Mouse (Mus musculus): ENCODE measurements at regions not wholly inside any gene's neighbourhood (a gene's known extent, or its start where the extent isn't known, plus 50 kb on each side); places are given as distances from the start of the nearest gene placed in this dataset.
A peak's percentile ranks its signal among the peaks of the same experiment; 100 is the strongest.

GRCm38 (mm10) chr9:69667064-69667533, 93.6 kb downstream of the Foxb1 start:
- intact Hi-C loops (cut with DNase I): loop anchor here (5.0 to 10.0 kb wide), 2 partner anchors 90 to 162 kb away; no protein-coding TSS in a partner anchor
- no peak for DNase-seq (ENCODE audit: low spot score in 2 of 2)

GRCm38 (mm10) chr9:69664201-69664600, 96.5 kb downstream of the Foxb1 start:
- no peak for DNase-seq (ENCODE audit: low spot score in 2 of 2)
- intact Hi-C loops (cut with DNase I): loop anchor here (10.0 kb wide), 1 partner anchor 159 kb away; no protein-coding TSS in a partner anchor

GRCm38 (mm10) chr9:69662394-69662793, 98.3 kb downstream of the Foxb1 start:
- DNase-seq (ENCODE audit: low spot score in 2 of 2): no peak
- intact Hi-C loops (cut with DNase I): loop anchor here (10.0 kb wide), 1 partner anchor 158 kb away; no protein-coding TSS in a partner anchor

GRCm38 (mm10) chr9:69658276-69658675, 102.5 kb downstream of the Foxb1 start:
- DNase-seq (ENCODE audit: low spot score in 2 of 2): no peak
- intact Hi-C loops (cut with DNase I): no loop called here

- intact Hi-C loops (cut with DNase I): no loop called here
- no peak for DNase-seq (ENCODE audit: low spot score in 2 of 2)
Measured at GRCm38 (mm10) chr9:69656053-69656452, 104.7 kb downstream of the Foxb1 start.

- no peak for DNase-seq (ENCODE audit: low spot score in 2 of 2)
- intact Hi-C loops (cut with DNase I): no loop called here
Measured at GRCm38 (mm10) chr9:69652106-69652505, 108.6 kb downstream of the Foxb1 start.

GRCm38 (mm10) chr9:69651608-69652007, 109.1 kb downstream of the Foxb1 start:
- intact Hi-C loops (cut with DNase I): no loop called here
- no peak for DNase-seq (ENCODE audit: low spot score in 2 of 2)

GRCm38 (mm10) chr9:69642591-69642990, 118.1 kb downstream of the Foxb1 start:
- no peak for DNase-seq (ENCODE audit: low spot score in 2 of 2)
- intact Hi-C loops (cut with DNase I): no loop called here

GRCm38 (mm10) chr9:69623312-69623711, 137.4 kb downstream of the Foxb1 start:
- intact Hi-C loops (cut with DNase I): loop anchor here (1.0 kb wide), 1 partner anchor 364 kb away; no protein-coding TSS in a partner anchor

GRCm38 (mm10) chr9:69621006-69621405, 139.7 kb downstream of the Foxb1 start:
- intact Hi-C loops (cut with DNase I): no loop called here
- no peak for DNase-seq (ENCODE audit: low spot score in 2 of 2)

More at GRCm38 (mm10) chr9:69623312-69623711, 137.4 kb downstream of the Foxb1 start:
- DNase-seq (ENCODE audit: low spot score in 2 of 2): peak; percentile 6 to 69

- no peak for DNase-seq (ENCODE audit: low spot score in 2 of 2)
- intact Hi-C loops (cut with DNase I): no loop called here
Measured at GRCm38 (mm10) chr9:69617328-69617727, 143.4 kb downstream of the Foxb1 start.

- intact Hi-C loops (cut with DNase I): no loop called here
- DNase-seq (ENCODE audit: low spot score in 2 of 2): no peak
Measured at GRCm38 (mm10) chr9:69597472-69597871, 144.1 kb downstream of the Anxa2 start.

- no peak for DNase-seq (ENCODE audit: low spot score in 2 of 2)
- intact Hi-C loops (cut with DNase I): no loop called here
Measured at GRCm38 (mm10) chr9:69592329-69593062, 139.1 kb downstream of the Anxa2 start.

- no peak for DNase-seq (ENCODE audit: low spot score in 2 of 2)
- intact Hi-C loops (cut with DNase I): no loop called here
Measured at GRCm38 (mm10) chr9:69588846-69589245, 135.4 kb downstream of the Anxa2 start.

GRCm38 (mm10) chr9:69587096-69587495, 133.7 kb downstream of the Anxa2 start:
- intact Hi-C loops (cut with DNase I): no loop called here
- DNase-seq (ENCODE audit: low spot score in 2 of 2): no peak

GRCm38 (mm10) chr9:69581236-69581635, 127.8 kb downstream of the Anxa2 start:
- no peak for DNase-seq (ENCODE audit: low spot score in 2 of 2)
- intact Hi-C loops (cut with DNase I): no loop called here

GRCm38 (mm10) chr9:69577661-69578405, 124.4 kb downstream of the Anxa2 start:
- intact Hi-C loops (cut with DNase I): no loop called here
- DNase-seq (ENCODE audit: low spot score in 2 of 2): no peak

GRCm38 (mm10) chr9:69575386-69575785, 122.0 kb downstream of the Anxa2 start:
- intact Hi-C loops (cut with DNase I): no loop called here

GRCm38 (mm10) chr9:69568631-69569230, 115.3 kb downstream of the Anxa2 start:
- DNase-seq (ENCODE audit: low spot score in 2 of 2): peak in 1 of 2 experiments; percentile 30
- intact Hi-C loops (cut with DNase I): no loop called here

More at GRCm38 (mm10) chr9:69575386-69575785, 122.0 kb downstream of the Anxa2 start:
- no peak for DNase-seq (ENCODE audit: low spot score in 2 of 2)

- intact Hi-C loops (cut with DNase I): no loop called here
- DNase-seq (ENCODE audit: low spot score in 2 of 2): no peak
Measured at GRCm38 (mm10) chr9:69568222-69568621, 114.8 kb downstream of the Anxa2 start.
